Mouse (Mus musculus) intestine, embryonic 15.5 days (tissue): ENCODE data around the gene D630045J12Rik. TPM values are rescaled to one million over a fixed set of nuclear protein-coding genes. Genes with fewer than 3 reads are reported as not detected.

Source experiments
- ATAC-seq: fragments of 200-750 bp; cut with Nextera tagmentation; 2 replicates; pipeline ENCODE4 v1.8.0; 2017; ENCODE audit warnings: moderate TSS enrichment, moderate library complexity
- H3K27ac ChIP-seq: fragments of 300-500 bp; sonication (generic); 2 replicates; pipeline ENCODE4 v1.5.1; 2015; ENCODE audit warnings: mild to moderate bottlenecking, inconsistent platforms
- H3K27me3 ChIP-seq: fragments of 300-500 bp; sonication (generic); replicated peaks from 2 replicates; pipeline ENCODE4 v1.6.1; 2015; ENCODE audit warnings: inconsistent platforms
- H3K36me3 ChIP-seq: fragments of 300-500 bp; sonication (generic); 2 replicates; pipeline ENCODE4 v1.6.1; 2015; ENCODE audit warnings: inconsistent platforms
- H3K4me1 ChIP-seq: fragments of 300-500 bp; sonication (generic); replicated peaks from 2 replicates; pipeline ENCODE4 v1.6.1; 2015; ENCODE audit warnings: inconsistent platforms
- H3K4me2 ChIP-seq: fragments of 300-500 bp; sonication (generic); replicated peaks from 2 replicates; pipeline ENCODE4 v1.6.1; 2015; ENCODE audit warnings: mild to moderate bottlenecking, inconsistent platforms
- H3K4me3 ChIP-seq: fragments of 300-500 bp; sonication (generic); replicated peaks from 2 replicates; pipeline ENCODE4 v1.5.1; 2015; ENCODE audit warnings: inconsistent platforms
- H3K9ac ChIP-seq: fragments of 300-500 bp; sonication (generic); 2 replicates; pipeline ENCODE4 v1.6.1; 2015; ENCODE audit warnings: inconsistent platforms
- H3K9me3 ChIP-seq: fragments of 300-500 bp; sonication (generic); 2 replicates; pipeline ENCODE4 v1.6.1; 2016; ENCODE audit warnings: inconsistent platforms
- WGBS: fragments of 180-500 bp; shearing (Covaris S2); methylation state at CpG from one replicate; pipeline ENCODE4 v1.1.7; 2015; 5-methylcytosine and 5-hydroxymethylcytosine counted together
- polyA plus RNA-seq: library from polyadenylated mRNA; unstranded; fragments of >200 nt; fragmentation: Nextera tagmentation; extraction: Ambion mirVana; gene quantifications from 2 replicates; pipeline ENCODE4 v1.2.1, GENCODE M21; 2015

Gene D630045J12Rik
- polyA plus RNA-seq = 2.8 and 3.3 TPM in 2 replicates

- peak within 1 kb of the TSS; percentile 62 for H3K27ac ChIP-seq
- peak within 1 kb of the TSS; percentile 89 for H3K4me3 ChIP-seq
- under 1% methylated on average over 106 of the region's 118 CpGs for WGBS
- peaks cover 14% of the 10 kb centered on the region for H3K4me1 ChIP-seq
- H3K27me3 ChIP-seq = no peaks in the 10 kb centered on the region
- H3K36me3 ChIP-seq = no peaks in the 10 kb centered on the region
- no peaks in the 10 kb centered on the region for H3K9me3 ChIP-seq
- H3K9ac ChIP-seq = peak within 1 kb of the TSS; percentile 91
- peak within 1 kb of the TSS; percentile 86 for H3K4me2 ChIP-seq
- ATAC-seq = peak; percentile 99
Observed at GRCm38 (mm10) chr6:38253736-38254641, at the start of gene D630045J12Rik. D630045J12Rik (minus strand) TSS chr6:38254009.

DNA sequence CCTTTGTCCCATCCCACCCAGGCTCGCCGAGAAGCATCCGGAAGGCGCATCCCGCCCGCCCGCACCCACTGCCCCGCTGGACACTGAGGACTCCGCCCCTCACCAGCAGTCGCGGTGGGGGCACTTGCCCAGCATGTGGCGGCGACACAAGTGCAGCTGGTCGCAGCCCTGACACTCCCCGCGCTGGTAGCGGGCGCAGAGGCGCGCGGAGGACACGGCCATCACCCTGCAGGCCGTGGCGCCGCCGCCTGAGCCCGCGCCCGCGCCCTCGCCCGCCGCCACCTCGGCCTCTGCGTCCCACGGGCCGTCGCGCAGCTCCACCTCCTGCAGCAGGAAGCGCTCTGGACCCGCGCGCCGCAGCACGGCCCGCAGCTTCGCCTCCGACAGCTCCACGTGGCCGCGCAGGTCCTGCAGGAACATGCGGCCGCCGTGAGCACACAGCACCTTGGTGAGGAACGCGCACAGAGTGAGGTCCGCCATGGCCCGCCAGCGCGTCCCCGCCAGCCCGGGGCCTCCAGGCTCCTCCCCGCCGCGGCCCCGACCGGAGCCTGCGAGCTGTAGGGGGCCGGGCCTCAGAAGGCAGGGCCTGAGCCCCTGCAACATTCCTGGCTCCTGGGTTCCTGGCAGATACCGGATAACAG lies 45.1 kb upstream of the D630045J12Rik start, which contains the start of gene Zc3hav1l:
TSS of gene Zc3hav1l (minus strand) at position 499 of the 641 bp plus-strand sequence.
- H3K4me3 ChIP-seq = peak within 1 kb of the TSS; percentile 90
- peak within 1 kb of the TSS; percentile 77 for H3K4me2 ChIP-seq
- WGBS = under 1% methylated on average over 70 of the region's 70 CpGs
- H3K9me3 ChIP-seq = no peaks in the 10 kb centered on the region
- H3K36me3 ChIP-seq = peaks cover 22% of the 10 kb centered on the region
- no peaks in the 10 kb centered on the region for H3K27me3 ChIP-seq
- H3K27ac ChIP-seq = peak within 1 kb of the TSS; percentile 98
- peak; percentile 98 for ATAC-seq
- H3K4me1 ChIP-seq = peaks cover 7% of the 10 kb centered on the region
- H3K9ac ChIP-seq = peak within 1 kb of the TSS; percentile 97

- Histone ChIP-seq H3K36me3 (peaks cover 23% of the 10 kb centered on the region), H3K4me1 (peaks cover 7% of the 10 kb centered on the region), H3K9me3 (no peaks in the 10 kb centered on the region), H3K27me3 (no peaks in the 10 kb centered on the region), H3K4me3 (peak overlapping the region; percentile 90), H3K4me2 (peak overlapping the region; percentile 77), H3K27ac (peak overlapping the region; percentile 98), H3K9ac (peak overlapping the region; percentile 97)
- peak; percentile 54 for ATAC-seq
- WGBS = under 1% methylated on average over 10 of the region's 10 CpGs
Observed at GRCm38 (mm10) chr6:38298246-38298635, 44.4 kb upstream of the D630045J12Rik start.

GRCm38 (mm10) chr6:38297580-38298245 lies 43.9 kb upstream of the D630045J12Rik start:
- Histone ChIP-seq H3K4me1 (peaks cover 7% of the 10 kb centered on the region), H3K27me3 (no peaks in the 10 kb centered on the region), H3K4me3 (peak overlapping the region; percentile 90), H3K9ac (peak overlapping the region; percentile 97), H3K9me3 (no peaks in the 10 kb centered on the region), H3K27ac (peak overlapping the region; percentile 98), H3K36me3 (peaks cover 23% of the 10 kb centered on the region), H3K4me2 (peak overlapping the region; percentile 77)
- no peak for ATAC-seq
- WGBS = 30% methylated on average over 12 of the region's 12 CpGs

DNA sequence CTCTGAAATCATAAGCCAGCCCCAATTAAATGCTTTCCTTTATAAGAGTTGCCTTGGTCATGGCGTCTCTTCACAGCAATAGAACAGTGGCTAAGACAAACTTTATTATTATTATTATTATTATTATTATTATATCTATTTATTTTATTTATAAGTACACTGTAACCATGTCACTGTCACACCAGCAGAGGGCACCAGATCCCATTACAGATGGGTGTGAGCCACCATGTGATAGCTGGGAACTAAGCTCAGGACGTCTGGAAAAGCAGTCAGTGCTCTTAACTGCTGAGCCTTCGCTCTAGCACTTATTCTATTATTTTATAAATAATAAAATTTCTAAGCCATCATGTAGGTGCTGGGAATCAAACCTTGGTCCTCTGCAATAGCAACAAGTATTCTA lies 39.9 kb upstream of the D630045J12Rik start:
- no peak overlapping the region for H3K4me3 ChIP-seq
- no peak overlapping the region for H3K27ac ChIP-seq
- WGBS = 72% methylated on average over 3 of the region's 3 CpGs
- peaks cover 4% of the 10 kb centered on the region for H3K4me1 ChIP-seq
- H3K4me2 ChIP-seq = no peak overlapping the region
- no peaks in the 10 kb centered on the region for H3K27me3 ChIP-seq
- no peak for ATAC-seq
- no peak overlapping the region for H3K9ac ChIP-seq
- H3K36me3 ChIP-seq = peaks cover 34% of the 10 kb centered on the region
- no peaks in the 10 kb centered on the region for H3K9me3 ChIP-seq

DNA sequence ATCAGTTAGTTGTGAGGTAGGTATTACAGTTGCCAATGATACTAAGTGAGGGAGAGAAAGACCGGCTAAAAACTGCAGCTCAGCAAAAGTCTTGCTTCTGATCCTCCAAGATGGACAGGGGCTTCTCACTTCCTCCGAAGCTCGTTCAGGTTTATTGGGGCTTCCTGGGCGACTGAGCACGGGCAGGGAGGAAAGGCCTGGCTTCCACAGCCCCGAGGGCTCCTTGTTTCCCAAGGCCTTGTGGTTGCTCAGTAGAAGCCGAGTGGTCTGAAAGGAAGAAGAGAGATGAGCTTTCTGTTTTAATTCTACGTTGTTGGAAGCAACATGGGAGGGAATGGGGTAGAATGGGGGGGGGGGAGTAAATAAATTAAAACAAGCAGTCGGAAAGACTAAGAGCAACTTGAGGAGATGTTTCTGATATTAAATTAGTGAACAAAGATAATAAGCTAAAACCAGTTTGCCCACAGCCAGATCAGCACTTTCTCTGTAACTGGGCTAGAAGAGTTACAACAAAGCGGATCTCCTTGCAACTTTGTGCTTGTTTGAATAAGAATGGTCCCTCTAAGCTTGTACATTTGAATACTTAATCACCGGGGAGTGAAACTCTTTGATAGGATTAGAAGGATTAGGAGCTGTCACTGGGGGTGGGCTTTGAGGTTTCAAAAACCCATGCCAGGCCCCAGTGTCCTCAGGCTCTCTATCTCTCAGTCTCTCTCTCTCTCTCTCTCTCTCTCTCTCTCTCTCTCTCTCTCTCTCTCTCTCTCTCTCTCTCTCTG lies 39.2 kb upstream of the D630045J12Rik start:
- Histone ChIP-seq H3K4me1 (peaks cover 4% of the 10 kb centered on the region), H3K4me3 (no peak overlapping the region), H3K27ac (no peak overlapping the region), H3K36me3 (peaks cover 34% of the 10 kb centered on the region), H3K4me2 (no peak overlapping the region), H3K27me3 (no peaks in the 10 kb centered on the region), H3K9me3 (no peaks in the 10 kb centered on the region), H3K9ac (no peak overlapping the region)
- ATAC-seq = no peak
- WGBS = 68% methylated on average over 11 of the region's 11 CpGs

DNA sequence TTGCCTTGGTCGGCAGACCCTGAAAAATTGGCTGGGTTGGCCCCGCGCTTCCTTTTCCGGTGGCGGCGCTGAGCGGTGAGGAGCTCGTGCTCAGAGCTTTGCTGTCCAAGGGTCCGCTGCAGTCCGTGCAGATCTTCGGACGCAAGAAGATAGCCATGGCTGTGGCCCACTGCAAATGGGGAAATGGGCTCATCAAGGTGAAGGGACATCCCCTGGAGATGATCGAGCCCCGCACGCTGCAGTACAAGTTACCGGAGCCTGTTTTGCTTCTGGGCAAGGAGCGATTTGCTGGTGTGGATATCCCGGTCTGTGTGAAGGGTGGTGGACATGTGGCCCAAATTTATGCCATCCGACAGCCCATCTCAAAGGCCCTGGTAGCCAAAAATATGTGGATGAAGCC lies 30.6 kb upstream of the D630045J12Rik start:
- no peaks in the 10 kb centered on the region for H3K27me3 ChIP-seq
- no peak overlapping the region for H3K4me2 ChIP-seq
- H3K27ac ChIP-seq = no peak overlapping the region
- H3K9ac ChIP-seq = no peak overlapping the region
- peaks cover 25% of the 10 kb centered on the region for H3K36me3 ChIP-seq
- no peaks in the 10 kb centered on the region for H3K4me1 ChIP-seq
- peaks cover 7% of the 10 kb centered on the region; the same call in 1 of the 2 replicates for H3K9me3 ChIP-seq
- no peak overlapping the region for H3K4me3 ChIP-seq
- 97% methylated on average over 19 of the region's 19 CpGs for WGBS
- no peak for ATAC-seq

DNA sequence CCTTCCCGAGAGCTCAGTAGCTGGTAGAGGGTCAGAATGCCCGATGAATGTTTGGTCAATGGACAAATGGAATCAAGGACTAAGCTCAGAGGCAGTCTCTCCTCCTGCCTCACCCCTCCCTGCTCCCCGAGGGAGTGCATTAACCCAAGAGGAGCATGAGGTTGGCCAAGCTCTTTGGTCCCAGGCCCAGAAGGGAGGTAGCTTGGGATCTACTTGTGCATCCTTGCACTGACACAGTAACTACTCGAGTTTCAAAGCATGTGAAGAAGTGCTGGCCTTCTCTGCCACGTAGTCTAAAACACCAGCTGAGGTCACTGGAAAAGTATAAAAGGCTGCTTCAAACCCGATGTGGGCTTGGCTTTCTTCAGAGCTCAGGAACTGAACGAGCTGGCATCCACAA lies 10.7 kb upstream of the D630045J12Rik start:
- no peak overlapping the region for H3K4me2 ChIP-seq
- no peaks in the 10 kb centered on the region for H3K27me3 ChIP-seq
- H3K36me3 ChIP-seq = no peaks in the 10 kb centered on the region
- H3K4me1 ChIP-seq = no peaks in the 10 kb centered on the region
- H3K4me3 ChIP-seq = no peak overlapping the region
- H3K9ac ChIP-seq = no peak overlapping the region
- ATAC-seq = no peak
- no peak overlapping the region for H3K27ac ChIP-seq
- 77% methylated on average over 7 of the region's 7 CpGs for WGBS
- no peaks in the 10 kb centered on the region for H3K9me3 ChIP-seq

DNA sequence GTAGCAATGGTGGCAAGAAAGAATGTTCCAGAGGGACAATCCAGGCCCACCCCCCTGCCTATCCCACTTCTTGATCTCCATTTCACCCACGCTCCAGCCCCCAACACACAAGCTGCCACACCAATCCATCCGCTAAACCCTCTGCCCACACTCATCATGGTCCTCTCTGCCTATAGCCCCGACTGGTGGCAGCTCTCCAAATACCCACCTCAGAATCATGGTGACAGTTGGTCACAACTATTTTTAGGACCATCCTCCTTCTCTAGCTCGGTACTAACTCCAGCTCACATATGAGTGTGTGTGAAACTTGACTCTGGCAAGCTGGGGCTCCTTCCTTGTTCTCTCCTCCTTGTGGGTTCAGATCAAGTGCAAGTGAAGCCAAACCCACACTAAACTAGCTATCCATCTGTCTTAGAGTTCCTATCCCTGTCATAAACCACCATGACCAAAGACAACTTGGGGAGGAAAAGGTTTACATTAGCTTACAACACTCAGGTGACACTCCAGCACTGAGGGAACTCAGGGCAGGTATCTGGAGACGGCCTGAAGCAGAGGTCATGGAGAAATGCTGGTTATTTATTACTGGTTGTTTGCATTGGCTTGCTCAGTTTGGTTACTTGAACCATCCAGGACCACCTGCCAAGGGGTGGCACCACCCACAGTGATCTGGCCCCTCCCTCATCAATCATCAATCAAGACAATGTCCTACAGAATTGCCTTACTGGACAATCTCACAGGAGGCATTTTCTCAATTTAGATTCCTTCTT lies 9.8 kb upstream of the D630045J12Rik start:
- no peak overlapping the region for H3K4me3 ChIP-seq
- no peak overlapping the region for H3K4me2 ChIP-seq
- H3K4me1 ChIP-seq = no peaks in the 10 kb centered on the region
- H3K27ac ChIP-seq = no peak overlapping the region
- H3K36me3 ChIP-seq = no peaks in the 10 kb centered on the region
- 63% methylated on average over 5 of the region's 5 CpGs for WGBS
- H3K9ac ChIP-seq = no peak overlapping the region
- H3K9me3 ChIP-seq = no peaks in the 10 kb centered on the region
- H3K27me3 ChIP-seq = no peaks in the 10 kb centered on the region
- no peak for ATAC-seq

- Histone ChIP-seq H3K9ac (no peak overlapping the region), H3K27me3 (no peaks in the 10 kb centered on the region), H3K4me1 (no peaks in the 10 kb centered on the region), H3K4me3 (no peak overlapping the region), H3K9me3 (no peaks in the 10 kb centered on the region), H3K4me2 (no peak overlapping the region), H3K27ac (no peak overlapping the region), H3K36me3 (no peaks in the 10 kb centered on the region)
- WGBS = 72% methylated on average over 4 of the region's 4 CpGs
- ATAC-seq = no peak
Observed at GRCm38 (mm10) chr6:38261877-38262276, 8.1 kb upstream of the D630045J12Rik start.

DNA sequence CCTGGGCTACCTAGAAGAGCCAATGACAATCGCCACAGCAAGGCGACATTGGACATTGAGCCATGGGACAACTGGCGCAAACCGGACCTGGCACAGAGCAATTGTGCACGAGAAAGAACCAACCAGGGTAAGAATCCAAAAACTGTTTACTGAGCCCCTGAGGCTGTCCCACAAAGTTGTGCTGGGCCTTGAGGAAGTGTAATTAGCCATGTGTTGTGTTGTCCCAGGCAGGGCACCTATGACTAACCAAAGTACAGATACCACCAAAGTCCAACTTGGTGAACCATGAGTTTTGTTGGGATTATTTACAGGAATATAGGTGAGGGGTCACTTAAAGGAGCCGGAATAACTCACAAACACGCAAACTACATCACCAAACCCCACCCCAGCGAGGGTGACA lies 3.7 kb upstream of the D630045J12Rik start:
- H3K36me3 ChIP-seq = no peaks in the 10 kb centered on the region
- ATAC-seq = no peak
- WGBS = 93% methylated on average over 8 of the region's 8 CpGs
- H3K9me3 ChIP-seq = no peaks in the 10 kb centered on the region
- H3K9ac ChIP-seq = no peak overlapping the region
- no peak overlapping the region for H3K4me3 ChIP-seq
- no peak overlapping the region for H3K4me2 ChIP-seq
- peaks cover 9% of the 10 kb centered on the region for H3K4me1 ChIP-seq
- no peaks in the 10 kb centered on the region for H3K27me3 ChIP-seq
- H3K27ac ChIP-seq = no peak overlapping the region
